Mouse (Mus musculus) cortical plate, adult 2 months (tissue): ENCODE measurements around the gene Jkamp.

ENCODE experiments used
- CTCF ChIP-seq: fragments of 200-500 bp; IDR thresholded peaks from 2 replicates; pipeline ENCODE4 v1.5.1; 2011; ENCODE audit warnings: mild to moderate bottlenecking, control low read depth, low read length; ENCODE audit not compliant: insufficient read depth; ENCODE audit errors: extremely low read depth
- POLR2A ChIP-seq: fragments of 200-500 bp; IDR thresholded peaks from 2 replicates; pipeline ENCODE4 v1.6.1; 2011; ENCODE audit warnings: mild to moderate bottlenecking, low read length, control low read depth; ENCODE audit not compliant: insufficient read depth; ENCODE audit errors: extremely low read depth

GRCm38 (mm10) chr12:72069626-72070326 lies 15.6 kb upstream of the Jkamp start:
- TF ChIP-seq POLR2A, result no peak; the same call in 1 of the 2 replicates
- no peak for TF ChIP-seq CTCF
